Mouse (Mus musculus) intestine, embryonic 16.5 days (tissue): ENCODE data around the gene Zfp422. TPM values are rescaled to one million over a fixed set of nuclear protein-coding genes. Genes with fewer than 3 reads are reported as not detected.
"Not testable (repeated sequence)": the region's sequence is repeated elsewhere in the genome, so short reads cannot be mapped to it uniquely, and the experiment has no call there.

Source experiments
- ATAC-seq: fragments of 200-750 bp; cut with Nextera tagmentation; 2 replicates; pipeline ENCODE4 v1.8.0; 2017; ENCODE audit warnings: moderate TSS enrichment, moderate library complexity
- H3K27ac ChIP-seq: fragments of 300-500 bp; sonication (generic); 2 replicates; pipeline ENCODE4 v1.5.1; 2014; ENCODE audit warnings: mild to moderate bottlenecking, low read length
- H3K27me3 ChIP-seq: fragments of 300-500 bp; sonication (generic); replicated peaks from 2 replicates; pipeline ENCODE4 v1.6.1; 2014; ENCODE audit warnings: low read length, control low read depth, mixed read lengths; ENCODE audit not compliant: control insufficient read depth, insufficient read depth
- H3K36me3 ChIP-seq: fragments of 300-500 bp; sonication (generic); 2 replicates; pipeline ENCODE4 v1.6.1; 2014; ENCODE audit warnings: low read length, control low read depth; ENCODE audit not compliant: control insufficient read depth, insufficient read depth
- H3K4me1 ChIP-seq: fragments of 300-500 bp; sonication (generic); 2 replicates; pipeline ENCODE4 v1.6.1; 2014; ENCODE audit warnings: low read length, control low read depth, mixed read lengths; ENCODE audit not compliant: control insufficient read depth, insufficient read depth
- H3K4me2 ChIP-seq: fragments of 300-500 bp; sonication (generic); 2 replicates; pipeline ENCODE4 v1.6.1; 2014; ENCODE audit warnings: low read depth, low read length, control low read depth
- H3K4me3 ChIP-seq: fragments of 300-500 bp; sonication (generic); 2 replicates; pipeline ENCODE4 v1.5.1; 2014; ENCODE audit warnings: mild to moderate bottlenecking, low read length
- H3K9ac ChIP-seq: fragments of 300-500 bp; sonication (generic); 2 replicates; pipeline ENCODE4 v1.6.1; 2014; ENCODE audit warnings: low read depth, low read length
- H3K9me3 ChIP-seq: fragments of 300-500 bp; sonication (generic); 2 replicates; pipeline ENCODE4 v1.6.1; 2016; ENCODE audit warnings: low read length, control low read depth; ENCODE audit not compliant: control insufficient read depth
- WGBS: fragments of 180-500 bp; shearing (Covaris S2); extraction: QIAGEN DNeasy Blood & Tissue Kit; methylation state at CpG from one replicate; pipeline ENCODE4 v1.1.7; 2014; 5-methylcytosine and 5-hydroxymethylcytosine counted together
- polyA plus RNA-seq: library from polyadenylated mRNA; unstranded; fragments of >200 nt; fragmentation: Nextera tagmentation; extraction: Ambion mirVana; gene quantifications from 2 replicates; pipeline ENCODE4 v1.2.1, GENCODE M21; 2015

Zfp422 gene
- polyA plus RNA-seq, 1 experiment from 2014 or later: 102 TPM

DNA sequence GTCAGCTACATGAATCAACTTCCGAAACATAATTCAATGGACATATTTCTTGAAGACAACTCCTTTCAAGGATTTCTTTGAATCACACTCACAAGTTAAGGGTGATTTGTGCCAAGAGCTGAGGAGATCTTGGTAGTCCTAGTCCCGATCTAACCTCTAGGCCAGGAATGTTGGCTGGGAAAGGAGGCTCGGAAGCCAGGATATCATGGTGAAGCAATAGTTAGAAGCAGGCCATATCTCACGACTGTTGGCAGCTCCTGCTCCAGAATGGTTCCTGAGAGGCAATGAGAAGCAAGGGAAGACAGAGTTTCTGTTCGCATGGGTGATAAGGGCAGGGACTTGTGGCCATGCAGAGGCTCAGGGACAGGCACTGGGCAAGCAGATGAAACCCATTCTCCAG lies 8.7 kb upstream of the Zfp422 start:
- no peaks in the 10 kb centered on the region for H3K9me3 ChIP-seq
- no peak overlapping the region for H3K9ac ChIP-seq
- 83% methylated on average over 5 of the region's 5 CpGs for WGBS
- peaks cover 7% of the 10 kb centered on the region for H3K4me1 ChIP-seq
- H3K27ac ChIP-seq: no peak overlapping the region
- no peak for ATAC-seq
- no peaks in the 10 kb centered on the region for H3K36me3 ChIP-seq
- no peak overlapping the region for H3K4me3 ChIP-seq
- H3K27me3 ChIP-seq: no peaks in the 10 kb centered on the region
- H3K4me2 ChIP-seq: no peak overlapping the region

- ATAC-seq: no peak
- 81% methylated on average over 9 of the region's 9 CpGs for WGBS
- H3K27ac ChIP-seq: no peak overlapping the region
- no peak overlapping the region for H3K4me3 ChIP-seq
- H3K4me2 ChIP-seq: no peak overlapping the region
- no peaks in the 10 kb centered on the region for H3K27me3 ChIP-seq
- H3K9ac ChIP-seq: no peak overlapping the region
- H3K36me3 ChIP-seq: no peaks in the 10 kb centered on the region
- no peaks in the 10 kb centered on the region for H3K9me3 ChIP-seq
- H3K4me1 ChIP-seq: peaks cover 7% of the 10 kb centered on the region
Measured at GRCm38 (mm10) chr6:116636581-116637235, 7.9 kb upstream of the Zfp422 start.

GRCm38 (mm10) chr6:116635251-116636180 lies 6.7 kb upstream of the Zfp422 start:
- no peaks in the 10 kb centered on the region for H3K27me3 ChIP-seq
- no peak overlapping the region; the same call in 1 of the 2 replicates for H3K4me2 ChIP-seq
- peak; percentile 98 for ATAC-seq
- H3K36me3 ChIP-seq: no peaks in the 10 kb centered on the region
- H3K9me3 ChIP-seq: no peaks in the 10 kb centered on the region
- peak overlapping the region; percentile 34; the same call in 1 of the 2 replicates for H3K9ac ChIP-seq
- H3K4me3 ChIP-seq: no peak overlapping the region
- peak overlapping the region; percentile 86 for H3K27ac ChIP-seq
- 37% methylated on average over 10 of the region's 10 CpGs for WGBS
- peaks cover 7% of the 10 kb centered on the region for H3K4me1 ChIP-seq

- H3K27ac ChIP-seq: 0 out of 2 replicates have a peak overlapping the region, but pooled peaks have one; percentile 86
- H3K27me3 ChIP-seq: no peaks in the 10 kb centered on the region
- H3K4me1 ChIP-seq: peaks cover 7% of the 10 kb centered on the region
- 92% methylated on average over 17 of the region's 17 CpGs for WGBS
- no peak overlapping the region for H3K4me3 ChIP-seq
- H3K9me3 ChIP-seq: no peaks in the 10 kb centered on the region
- H3K4me2 ChIP-seq: no peak overlapping the region
- H3K9ac ChIP-seq: no peak overlapping the region
- ATAC-seq: no peak
- no peaks in the 10 kb centered on the region for H3K36me3 ChIP-seq
Measured at GRCm38 (mm10) chr6:116633741-116634695, 5.2 kb upstream of the Zfp422 start.

- no peak overlapping the region for H3K9ac ChIP-seq
- H3K27ac ChIP-seq: no peak overlapping the region
- no peaks in the 10 kb centered on the region for H3K9me3 ChIP-seq
- no peaks in the 10 kb centered on the region for H3K27me3 ChIP-seq
- no peak for ATAC-seq
- H3K36me3 ChIP-seq: no peaks in the 10 kb centered on the region
- WGBS: 49% methylated on average over 1 of the region's 1 CpGs
- H3K4me1 ChIP-seq: peaks cover 7% of the 10 kb centered on the region
- H3K4me2 ChIP-seq: no peak overlapping the region
- H3K4me3 ChIP-seq: no peak overlapping the region
Measured at GRCm38 (mm10) chr6:116632129-116632528, 3.3 kb upstream of the Zfp422 start.

DNA sequence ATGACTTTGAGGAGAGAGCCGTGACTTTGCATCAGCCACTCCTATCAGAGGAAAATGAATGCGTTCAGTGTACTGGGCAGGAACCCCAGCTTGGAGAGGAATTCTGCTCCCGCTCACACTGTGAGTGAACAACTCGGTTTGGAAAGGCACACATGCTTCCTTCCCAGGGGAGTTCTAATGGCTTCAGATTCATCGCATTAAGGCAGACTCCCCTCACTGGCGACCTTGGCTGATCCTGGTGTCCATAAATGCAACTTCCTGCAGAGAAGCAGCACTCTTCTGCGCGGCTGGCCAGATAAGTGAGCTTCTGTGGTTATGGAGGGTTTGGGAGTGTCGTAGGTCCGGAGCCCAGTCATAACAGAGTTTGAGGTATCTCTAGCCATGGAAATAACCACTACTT lies 967 bp upstream of the Zfp422 start:
- H3K27me3 ChIP-seq: no peaks in the 10 kb centered on the region
- WGBS: 80% methylated on average over 10 of the region's 10 CpGs
- no peak overlapping the region for H3K27ac ChIP-seq
- H3K36me3 ChIP-seq: peaks cover 3% of the 10 kb centered on the region; the same call in 1 of the 2 replicates
- no peak overlapping the region for H3K4me3 ChIP-seq
- H3K4me1 ChIP-seq: peaks cover 2% of the 10 kb centered on the region; the same call in 1 of the 2 replicates
- H3K9ac ChIP-seq: no peak overlapping the region
- H3K4me2 ChIP-seq: no peak overlapping the region
- no peak for ATAC-seq
- H3K9me3 ChIP-seq: no peaks in the 10 kb centered on the region

GRCm38 (mm10) chr6:116628095-116628494 lies 704 bp downstream of the Zfp422 start:
- no peaks in the 10 kb centered on the region for H3K4me1 ChIP-seq
- no peaks in the 10 kb centered on the region for H3K9me3 ChIP-seq
- WGBS: 9% methylated on average over 9 of the region's 9 CpGs
- peak overlapping the region; percentile 83 for H3K27ac ChIP-seq
- peak overlapping the region; percentile 90 for H3K4me3 ChIP-seq
- H3K36me3 ChIP-seq: peaks cover 5% of the 10 kb centered on the region; the same call in 1 of the 2 replicates
- ATAC-seq: 0 out of 2 replicates have a peak, but pooled peaks have one; percentile 12
- H3K4me2 ChIP-seq: peak overlapping the region; percentile 65
- H3K27me3 ChIP-seq: no peaks in the 10 kb centered on the region
- peak overlapping the region; percentile 99 for H3K9ac ChIP-seq

- H3K4me2 ChIP-seq, H3K4me1 ChIP-seq, H3K9ac ChIP-seq, H3K4me3 ChIP-seq, H3K27me3 ChIP-seq, H3K27ac ChIP-seq, H3K9me3 ChIP-seq, H3K36me3 ChIP-seq, ATAC-seq: not testable (repeated sequence)
- 95% methylated on average over 9 of the region's 9 CpGs for WGBS
Measured at GRCm38 (mm10) chr6:116626417-116626816, 2.4 kb downstream of the Zfp422 start.
